Mouse (Mus musculus) midbrain, embryonic 12.5 days (tissue): ENCODE data around the gene Tmem263. TPM values are rescaled to one million over a fixed set of nuclear protein-coding genes. Genes with fewer than 3 reads are reported as not detected.

Source experiments
- ATAC-seq: fragments of 200-750 bp; cut with Nextera tagmentation; 2 replicates; pipeline ENCODE4 v1.8.0; 2017; ENCODE audit warnings: low read depth, moderate TSS enrichment, moderate library complexity; ENCODE audit not compliant: low FRiP score
- H3K27ac ChIP-seq: fragments of 300-500 bp; sonication (generic); replicated peaks from 2 replicates; pipeline ENCODE4 v1.5.1; 2016; ENCODE audit warnings: mild to moderate bottlenecking
- H3K27me3 ChIP-seq: fragments of 300-500 bp; sonication (generic); 2 replicates; pipeline ENCODE4 v1.6.1; 2016; ENCODE audit warnings: mild to moderate bottlenecking
- H3K36me3 ChIP-seq: fragments of 300-500 bp; sonication (generic); 2 replicates; pipeline ENCODE4 v1.6.1; 2016
- H3K4me1 ChIP-seq: fragments of 300-500 bp; sonication (generic); 2 replicates; pipeline ENCODE4 v1.6.1; 2016
- H3K4me2 ChIP-seq: fragments of 300-500 bp; sonication (generic); replicated peaks from 2 replicates; pipeline ENCODE4 v1.6.1; 2016; ENCODE audit warnings: mild to moderate bottlenecking, moderate library complexity
- H3K4me3 ChIP-seq: fragments of 300-500 bp; sonication (generic); 2 replicates; pipeline ENCODE4 v1.5.1; 2016; ENCODE audit warnings: mild to moderate bottlenecking
- H3K9ac ChIP-seq: fragments of 300-500 bp; sonication (generic); replicated peaks from 2 replicates; pipeline ENCODE4 v1.6.1; 2016; ENCODE audit warnings: mild to moderate bottlenecking, moderate library complexity
- H3K9me3 ChIP-seq: fragments of 300-500 bp; sonication (generic); 2 replicates; pipeline ENCODE4 v1.6.1; 2016; ENCODE audit warnings: mild to moderate bottlenecking
- WGBS: fragments of 180-500 bp; shearing (Covaris S2); methylation state at CpG from one replicate; pipeline ENCODE4 v1.1.7; 2016; 5-methylcytosine and 5-hydroxymethylcytosine counted together
- polyA plus RNA-seq: library from polyadenylated mRNA; unstranded; fragments of >200 nt; fragmentation: Nextera tagmentation; extraction: Ambion mirVana; gene quantifications from 2 replicates; pipeline ENCODE4 v1.2.1, GENCODE M21; 2016

The Tmem263 gene
- 61.6 and 65.9 TPM in 2 replicates for polyA plus RNA-seq

DNA sequence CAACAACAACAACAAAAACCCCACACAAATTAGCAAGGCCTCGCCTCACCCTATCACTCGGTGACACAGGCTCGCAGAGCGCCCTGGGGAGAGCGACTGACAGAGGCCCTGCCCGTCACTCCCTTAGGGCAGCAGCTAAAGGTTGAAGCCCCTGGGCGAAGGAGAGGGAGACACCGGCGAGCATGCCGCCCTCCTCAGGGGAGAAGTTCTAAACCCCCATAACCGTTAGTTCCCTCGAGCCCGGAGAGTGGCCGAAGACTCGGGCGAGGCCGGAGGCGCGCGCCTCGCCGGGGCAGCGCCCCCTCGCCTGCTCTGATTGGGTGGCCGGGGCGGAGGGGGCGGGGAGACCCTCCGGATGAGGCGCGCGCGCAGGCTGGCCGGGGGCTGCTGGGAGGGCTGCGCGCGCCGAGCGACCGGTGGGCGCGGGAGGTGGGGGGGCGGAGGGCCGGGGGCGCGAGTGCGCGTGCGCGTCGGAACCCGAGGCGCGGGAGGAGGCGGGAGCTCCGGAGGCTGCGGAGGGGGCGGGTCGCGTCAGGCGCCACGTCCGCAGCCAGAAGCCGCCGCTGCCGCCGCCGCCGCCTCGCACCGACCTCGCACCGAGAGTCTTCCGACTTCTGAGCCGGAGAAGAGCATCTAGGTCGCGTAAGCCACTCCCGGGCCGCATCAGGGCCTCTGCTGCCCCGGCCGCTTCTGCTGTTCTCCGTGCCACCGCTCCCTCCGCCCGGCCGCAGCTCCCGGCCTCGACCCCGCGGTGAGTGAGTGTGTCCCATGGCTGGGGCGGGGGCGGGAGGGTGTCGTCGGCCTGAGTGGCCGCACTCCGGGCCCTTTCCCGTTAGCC is at the start of gene Tmem263, which contains the start of gene Fhl4:
TSS of gene Tmem263 (plus strand) at position 381 of the 838 bp plus-strand sequence.
TSS of gene Fhl4 (minus strand) at position 249 of the 838 bp plus-strand sequence.
- Histone ChIP-seq H3K9me3 (no peaks in the 10 kb centered on the region), H3K36me3 (no peaks in the 10 kb centered on the region), H3K27me3 (no peaks in the 10 kb centered on the region), H3K4me3 (peak within 1 kb of the TSS; percentile 92), H3K27ac (peak within 1 kb of the TSS; percentile 87), H3K9ac (peak within 1 kb of the TSS; percentile 94), H3K4me2 (peak within 1 kb of the TSS; percentile 97), H3K4me1 (peaks cover 21% of the 10 kb centered on the region)
- 0% methylated on average over 80 of the region's 96 CpGs for WGBS
- ATAC-seq: peak; percentile 96

DNA sequence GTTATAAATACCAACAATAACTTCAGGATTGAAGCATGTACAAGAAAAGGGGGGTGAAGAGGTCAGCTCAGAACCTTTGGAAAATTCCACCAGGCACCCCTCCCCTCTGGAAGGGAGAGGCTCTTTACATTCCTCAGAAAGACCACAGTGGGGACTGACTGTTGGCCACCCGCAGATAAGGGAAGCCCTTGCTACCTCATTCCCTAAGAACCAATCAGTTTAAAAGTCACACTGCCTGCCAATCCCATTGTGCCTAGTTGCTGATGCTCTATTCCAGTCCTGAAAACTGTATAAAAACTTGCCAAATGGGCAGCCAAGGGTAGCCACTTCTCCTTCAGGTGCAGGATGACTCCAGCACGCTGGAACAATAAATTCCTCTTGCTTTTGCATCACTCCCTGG is 47.6 kb upstream of the Tmem263 start:
- 91% methylated on average over 2 of the region's 2 CpGs for WGBS
- Histone ChIP-seq H3K27ac (no peak overlapping the region), H3K4me1 (no peaks in the 10 kb centered on the region), H3K4me2 (no peak overlapping the region), H3K9ac (no peak overlapping the region), H3K36me3 (no peaks in the 10 kb centered on the region), H3K9me3 (no peaks in the 10 kb centered on the region), H3K27me3 (no peaks in the 10 kb centered on the region), H3K4me3 (no peak overlapping the region)
- no peak for ATAC-seq

DNA sequence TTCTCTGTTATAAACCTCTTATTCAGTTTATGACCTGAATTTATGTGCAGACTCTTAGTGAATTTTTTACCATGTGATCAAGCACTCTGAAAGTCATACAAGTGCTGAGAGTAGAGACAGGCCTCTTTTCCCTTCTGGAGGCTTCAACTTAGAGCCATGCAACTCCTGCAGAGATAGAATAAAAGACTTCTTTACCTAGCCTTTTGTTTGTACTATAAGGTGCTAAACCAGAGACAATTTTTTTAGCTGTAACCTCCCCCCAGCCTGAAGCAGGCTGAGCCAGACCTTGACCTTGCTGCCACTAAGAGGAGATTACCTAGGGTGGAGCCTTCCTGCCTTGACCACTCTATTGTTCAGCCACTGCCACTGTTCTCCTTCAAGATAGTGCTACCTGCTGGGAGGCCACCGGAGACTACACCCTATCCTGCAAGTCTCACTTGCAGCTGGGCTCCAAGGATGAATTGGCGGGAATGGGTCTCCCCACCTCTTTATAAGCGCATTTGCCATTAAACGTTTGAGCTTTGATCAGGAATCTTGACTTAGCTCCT is 30.7 kb upstream of the Tmem263 start:
- 55% methylated on average over 4 of the region's 4 CpGs for WGBS

DNA sequence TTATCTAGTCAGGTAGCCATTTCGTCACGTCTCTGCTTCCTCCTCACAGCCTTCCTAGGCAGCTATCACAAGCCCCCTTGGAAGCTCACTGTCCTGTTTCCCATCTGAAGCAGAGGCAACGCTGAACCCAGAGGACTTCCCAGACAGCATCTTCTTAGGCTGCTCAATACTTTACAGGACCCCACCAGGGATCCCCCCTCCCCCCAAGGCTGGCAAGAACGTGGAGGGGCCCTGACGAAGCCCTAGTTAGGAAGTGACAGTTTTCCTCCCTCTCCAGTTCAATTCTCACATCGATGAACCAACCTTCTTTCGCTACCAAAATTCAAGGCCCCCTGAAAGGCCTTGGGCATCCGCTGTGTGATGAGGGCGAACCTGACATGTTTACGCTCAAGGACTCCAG is 586 bp upstream of the Tmem263 start:
- peak; percentile 48 for ATAC-seq
- H3K4me2 ChIP-seq: peak overlapping the region; percentile 97
- no peaks in the 10 kb centered on the region for H3K9me3 ChIP-seq
- H3K4me3 ChIP-seq: peak overlapping the region; percentile 92
- H3K9ac ChIP-seq: peak overlapping the region; percentile 85
- peaks cover 21% of the 10 kb centered on the region for H3K4me1 ChIP-seq
- 1% methylated on average over 10 of the region's 10 CpGs for WGBS
- H3K36me3 ChIP-seq: no peaks in the 10 kb centered on the region
- peak overlapping the region; percentile 87 for H3K27ac ChIP-seq
- no peaks in the 10 kb centered on the region for H3K27me3 ChIP-seq

More for the DNA sequence above, 30.7 kb upstream of the Tmem263 start:
- Histone ChIP-seq H3K27ac (no peak overlapping the region), H3K4me1 (no peaks in the 10 kb centered on the region), H3K36me3 (no peaks in the 10 kb centered on the region), H3K9me3 (no peaks in the 10 kb centered on the region), H3K9ac (no peak overlapping the region), H3K4me2 (no peak overlapping the region), H3K27me3 (no peaks in the 10 kb centered on the region), H3K4me3 (no peak overlapping the region)
- no peak for ATAC-seq

DNA sequence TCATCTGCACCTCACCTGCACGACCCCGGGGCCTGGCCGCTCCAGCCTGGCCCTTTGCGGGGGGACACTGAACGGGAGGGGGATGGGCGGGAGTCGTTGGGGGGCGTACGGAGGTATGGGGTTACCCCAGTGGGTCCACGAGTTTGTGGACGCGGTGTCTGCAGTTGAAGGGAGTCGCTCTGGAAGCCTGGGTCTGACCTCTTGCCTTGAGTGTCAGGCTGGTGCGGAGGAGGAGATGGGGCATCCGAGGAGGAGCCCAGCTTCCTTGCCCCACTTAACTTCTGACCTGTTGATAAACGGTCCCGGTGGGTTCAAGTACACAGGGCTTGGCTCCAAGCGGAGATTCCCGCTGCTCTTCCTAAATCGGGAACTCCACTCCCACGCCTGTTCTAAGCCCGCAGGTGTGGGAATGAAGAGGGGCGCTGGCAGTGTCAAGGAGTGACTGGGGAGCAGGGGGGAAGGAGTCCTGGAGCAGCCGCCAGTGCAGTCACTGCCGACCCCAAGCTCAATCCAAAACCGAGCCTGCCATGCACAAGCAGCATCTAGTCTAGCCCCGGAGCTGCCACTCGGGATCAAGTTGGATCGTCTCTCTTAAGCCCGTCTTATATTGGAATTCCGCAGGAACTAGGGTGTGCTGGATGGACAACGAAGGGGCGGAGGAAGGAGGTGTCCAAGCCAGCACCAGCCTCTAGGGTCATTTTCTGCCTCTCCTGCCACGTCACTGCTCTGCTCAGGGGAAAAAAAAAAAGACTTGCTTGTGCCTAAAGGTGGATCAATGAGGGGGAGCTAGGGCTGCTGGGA is 858 bp downstream of the Tmem263 start:
- peak; percentile 32 for ATAC-seq
- no peaks in the 10 kb centered on the region for H3K36me3 ChIP-seq
- peak overlapping the region; percentile 94 for H3K9ac ChIP-seq
- H3K27me3 ChIP-seq: no peaks in the 10 kb centered on the region
- H3K4me1 ChIP-seq: peaks cover 21% of the 10 kb centered on the region
- no peaks in the 10 kb centered on the region for H3K9me3 ChIP-seq
- H3K27ac ChIP-seq: peak overlapping the region; percentile 80
- under 1% methylated on average over 34 of the region's 34 CpGs for WGBS
- peak overlapping the region; percentile 92 for H3K4me3 ChIP-seq
- H3K4me2 ChIP-seq: peak overlapping the region; percentile 97

DNA sequence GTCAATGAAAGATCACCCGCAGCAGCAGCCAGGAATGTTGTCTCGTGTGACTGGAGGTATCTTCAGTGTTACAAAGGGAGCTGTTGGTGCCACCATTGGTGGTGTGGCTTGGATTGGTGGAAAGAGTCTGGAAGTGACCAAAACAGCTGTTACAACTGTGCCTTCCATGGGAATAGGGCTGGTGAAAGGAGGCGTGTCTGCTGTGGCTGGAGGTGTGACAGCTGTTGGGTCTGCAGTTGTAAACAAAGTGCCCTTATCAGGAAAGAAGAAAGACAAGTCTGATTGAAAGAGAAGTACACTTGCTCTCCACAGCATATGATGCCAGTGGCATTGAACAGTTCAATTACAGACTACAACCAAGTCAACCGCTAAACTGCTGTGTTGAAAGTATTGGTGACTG is 12.0 kb downstream of the Tmem263 start:
- no peak overlapping the region for H3K27ac ChIP-seq
- no peak overlapping the region for H3K4me2 ChIP-seq
- no peaks in the 10 kb centered on the region for H3K9me3 ChIP-seq
- H3K4me1 ChIP-seq: no peaks in the 10 kb centered on the region
- no peak for ATAC-seq
- 88% methylated on average over 4 of the region's 4 CpGs for WGBS
- H3K9ac ChIP-seq: no peak overlapping the region
- no peak overlapping the region for H3K4me3 ChIP-seq
- H3K36me3 ChIP-seq: peaks cover 29% of the 10 kb centered on the region
- no peaks in the 10 kb centered on the region for H3K27me3 ChIP-seq

DNA sequence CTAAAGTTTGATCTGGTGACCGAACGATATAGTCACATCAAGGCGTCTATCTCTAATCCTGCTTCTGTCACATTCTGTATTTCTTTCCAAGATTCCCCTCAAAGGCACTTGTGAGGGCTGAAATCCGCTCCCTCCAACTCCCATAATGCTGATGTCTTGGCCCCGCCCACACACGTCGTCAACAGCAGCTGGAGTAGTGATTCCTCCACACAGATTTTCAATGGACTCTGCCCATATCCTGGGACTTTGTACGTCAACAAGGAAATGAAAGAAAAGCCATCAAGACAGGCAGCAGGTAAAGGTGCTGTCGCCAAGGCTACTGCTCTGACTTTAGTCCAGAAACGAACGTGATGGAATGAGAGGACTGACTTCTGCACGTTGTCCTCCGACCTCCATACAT is 22.8 kb downstream of the Tmem263 start:
- Histone ChIP-seq H3K27me3 (no peaks in the 10 kb centered on the region), H3K9ac (no peak overlapping the region), H3K4me3 (no peak overlapping the region), H3K4me1 (peaks cover 11% of the 10 kb centered on the region), H3K4me2 (no peak overlapping the region), H3K27ac (no peak overlapping the region), H3K36me3 (peaks cover 34% of the 10 kb centered on the region), H3K9me3 (no peaks in the 10 kb centered on the region)
- ATAC-seq: no peak
- WGBS: 90% methylated on average over 13 of the region's 13 CpGs

DNA sequence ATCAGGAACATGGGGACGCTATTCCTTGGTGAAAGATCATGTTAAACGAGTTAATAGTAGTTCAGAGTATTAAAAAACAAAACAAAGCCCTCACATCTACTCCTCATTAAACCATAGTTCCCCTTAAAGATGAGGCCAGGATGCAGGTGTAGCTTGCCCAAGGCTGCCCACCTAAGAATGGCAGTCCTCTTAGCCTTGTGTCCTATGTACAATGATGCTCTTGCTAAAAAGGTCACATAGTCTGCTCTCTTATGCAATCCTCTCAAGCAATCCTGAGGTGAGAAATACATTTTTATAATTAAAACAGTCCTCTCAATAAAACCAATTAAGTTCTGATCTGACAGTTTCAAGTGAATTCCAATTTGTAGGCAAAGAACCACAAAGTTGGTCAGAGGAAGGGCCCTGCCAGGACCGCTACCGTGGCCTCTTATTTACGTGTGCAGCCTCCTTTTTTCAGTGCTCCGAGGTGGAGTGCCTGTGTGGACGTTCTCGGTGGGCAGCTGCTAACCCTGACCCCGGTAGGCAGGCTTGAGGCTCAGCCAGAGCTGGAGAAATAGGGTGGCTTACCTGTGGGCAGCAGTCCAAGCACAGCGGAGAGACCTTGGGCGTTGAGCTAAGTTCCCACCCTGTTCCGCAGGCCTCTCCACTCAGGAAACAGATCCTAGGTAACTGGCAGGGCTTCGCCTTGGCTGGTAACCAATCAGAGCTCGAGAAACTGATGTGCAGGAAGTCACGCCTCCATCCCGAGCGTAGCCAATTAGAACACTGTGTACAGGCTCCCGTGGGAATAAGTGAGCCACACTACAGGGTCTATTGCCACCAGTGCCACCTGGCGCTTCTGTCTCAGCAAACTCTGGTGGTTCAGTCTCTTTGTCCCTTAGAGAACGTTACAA is 25.2 kb downstream of the Tmem263 start, which contains the start of gene Mterf2:
TSS of gene Mterf2 (minus strand) at position 633 of the 893 bp plus-strand sequence.
- peaks cover 18% of the 10 kb centered on the region; the same call in 1 of the 2 replicates for H3K36me3 ChIP-seq
- peaks cover 11% of the 10 kb centered on the region for H3K4me1 ChIP-seq
- peak; percentile 99 for ATAC-seq
- H3K27ac ChIP-seq: 0 out of 2 replicates have a peak within 1 kb of the TSS, but pooled peaks have one; percentile 8
- no peaks in the 10 kb centered on the region for H3K27me3 ChIP-seq
- H3K9ac ChIP-seq: peak within 1 kb of the TSS; percentile 65
- H3K4me3 ChIP-seq: peak within 1 kb of the TSS; percentile 61
- H3K4me2 ChIP-seq: peak within 1 kb of the TSS; percentile 71
- no peaks in the 10 kb centered on the region for H3K9me3 ChIP-seq
- WGBS: 7% methylated on average over 20 of the region's 20 CpGs

DNA sequence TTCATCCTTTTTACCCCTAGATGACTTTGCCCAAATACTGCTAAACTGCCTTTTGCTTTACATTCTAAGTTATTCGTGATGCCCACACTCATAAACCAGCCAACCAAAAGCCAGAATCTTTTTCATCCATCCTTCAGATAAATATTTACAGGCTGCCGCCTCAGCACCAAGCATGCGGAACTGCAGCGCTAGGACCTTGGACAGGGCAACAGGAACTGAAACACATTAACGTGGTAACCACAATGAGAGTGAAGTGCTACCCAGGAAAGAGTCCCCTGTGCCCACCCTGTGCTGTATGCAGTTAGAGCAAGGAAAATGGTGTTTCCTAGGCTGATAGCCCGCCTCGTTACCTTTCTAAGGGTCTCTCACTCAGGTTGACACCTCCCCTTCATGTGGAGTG is 26.0 kb downstream of the Tmem263 start:
- Histone ChIP-seq H3K27ac (no peak overlapping the region), H3K4me1 (peaks cover 11% of the 10 kb centered on the region), H3K4me3 (peak overlapping the region; percentile 61), H3K9ac (no peak overlapping the region), H3K4me2 (peak overlapping the region; percentile 71), H3K9me3 (no peaks in the 10 kb centered on the region), H3K27me3 (no peaks in the 10 kb centered on the region), H3K36me3 (peaks cover 16% of the 10 kb centered on the region)
- ATAC-seq: peak; percentile 16; the same call in 1 of the 2 replicates
- 26% methylated on average over 7 of the region's 7 CpGs for WGBS

DNA sequence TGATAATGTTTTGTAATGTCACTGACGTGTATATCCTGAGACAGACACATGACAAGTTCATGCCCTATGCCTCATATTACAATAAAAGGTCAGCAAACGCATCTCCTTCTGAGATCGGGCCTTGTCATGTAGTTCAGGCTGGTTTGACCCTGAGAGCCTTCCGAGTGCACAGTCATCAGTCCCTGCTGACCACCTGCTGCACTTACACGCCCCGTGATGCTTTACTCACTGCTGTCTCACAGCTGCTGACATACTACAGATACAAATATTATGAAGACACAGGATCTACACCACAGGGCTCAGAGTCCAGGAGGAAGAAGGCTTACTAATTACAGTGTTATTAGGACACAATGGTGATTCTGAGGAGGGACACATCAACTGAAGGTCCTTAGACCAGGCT is 34.1 kb downstream of the Tmem263 start:
- Histone ChIP-seq H3K4me3 (no peak overlapping the region), H3K9me3 (no peaks in the 10 kb centered on the region), H3K36me3 (peaks cover 16% of the 10 kb centered on the region), H3K4me2 (no peak overlapping the region), H3K27me3 (no peaks in the 10 kb centered on the region), H3K4me1 (no peaks in the 10 kb centered on the region), H3K27ac (no peak overlapping the region), H3K9ac (no peak overlapping the region)
- WGBS: 90% methylated on average over 6 of the region's 6 CpGs
- no peak for ATAC-seq

DNA sequence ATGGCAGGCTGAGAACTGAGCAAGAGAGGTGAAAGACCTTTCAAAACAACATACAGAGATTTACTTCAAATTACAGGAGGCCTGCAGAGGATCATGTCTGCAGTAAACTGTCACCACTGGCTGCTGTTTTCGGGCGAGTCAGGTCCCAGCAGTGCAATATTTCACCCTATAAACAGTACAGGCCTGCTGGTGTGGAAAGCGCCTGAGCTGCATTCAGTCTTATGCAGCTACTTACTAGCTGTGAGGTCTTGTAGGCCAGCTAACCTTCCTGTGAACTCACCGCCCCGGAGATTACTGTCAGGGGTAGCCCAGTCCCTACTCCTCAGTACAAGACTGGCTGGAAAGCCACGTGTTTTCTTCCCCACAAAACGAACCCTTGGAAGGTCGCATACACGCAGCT is 39.0 kb downstream of the Tmem263 start:
- no peaks in the 10 kb centered on the region for H3K4me1 ChIP-seq
- no peak overlapping the region for H3K4me2 ChIP-seq
- peaks cover 36% of the 10 kb centered on the region; the same call in 1 of the 2 replicates for H3K36me3 ChIP-seq
- H3K27ac ChIP-seq: no peak overlapping the region
- no peak overlapping the region for H3K4me3 ChIP-seq
- no peaks in the 10 kb centered on the region for H3K9me3 ChIP-seq
- no peaks in the 10 kb centered on the region for H3K27me3 ChIP-seq
- WGBS: 87% methylated on average over 9 of the region's 9 CpGs
- H3K9ac ChIP-seq: no peak overlapping the region
- no peak for ATAC-seq
